Comparison of ENCODE assay signal across 32 mouse cellular contexts in genomic region chr5:150056056-150056455, GRCm38 (mm10). TPM values are rescaled to one million over a fixed set of nuclear protein-coding genes. Genes with fewer than 3 reads are reported as not detected.
DNase-seq lines count a peak whose midpoint lies in the region; ATAC-seq and TF ChIP-seq lines count a peak whose summit lies in the region.
"Had no signal": no experiment of that assay in that cellular context is flagged by ENCODE, and none has a peak within 500 bp of the region (broad histone marks: within the 10 kb centered on the region; RNA-seq: fewer than 3 reads in every experiment).

No protein-coding gene starts in this region.

- no peak for ATAC-seq in forebrain, embryonic 11.5 days (replicated peaks; ENCODE audit: low FRiP score)
- ATAC-seq in forebrain, postnatal 0 days, result no peak
- ATAC-seq in kidney, embryonic 15.5 days (replicated peaks; ENCODE audit: low FRiP score), result peak; percentile 83; the same call in 1 of the 2 replicates
- ATAC-seq in midbrain, postnatal 0 days (ENCODE audit: low FRiP score), result no peak
- ATAC-seq in midbrain, embryonic 14.5 days (ENCODE audit: low FRiP score, low TSS enrichment), result no peak
- ATAC-seq: inflammation-experienced regulatory T-cells, adult 6 months; lung, postnatal 0 days; midbrain, embryonic 13.5 days; Patski had no signal

- WGBS in forebrain, embryonic 11.5 days, result 82% methylated on average over 5 of the region's 5 CpGs
- WGBS in forebrain, postnatal 0 days, result 77% methylated on average over 5 of the region's 5 CpGs
- WGBS in kidney, embryonic 15.5 days, result 60% methylated on average over 5 of the region's 5 CpGs
- 76% methylated on average over 5 of the region's 5 CpGs for WGBS in midbrain, postnatal 0 days
- 73% methylated on average over 5 of the region's 5 CpGs for WGBS in midbrain, embryonic 14.5 days

- TF ChIP-seq CTCF in forebrain, postnatal 0 days (IDR thresholded peaks at IDR 0.05; ENCODE audit: low read depth), result no peak
- no peak for TF ChIP-seq CTCF in midbrain, postnatal 0 days (IDR thresholded peaks at IDR 0.05)

- no peak overlapping the region for H3K4me3 ChIP-seq in forebrain, embryonic 11.5 days (ENCODE audit: low read depth, low read length)
- no peak overlapping the region for H3K4me3 ChIP-seq in forebrain, postnatal 0 days (ENCODE audit: low read depth, low read length)
- H3K4me3 ChIP-seq in kidney, embryonic 15.5 days (replicated peaks), result no peak overlapping the region
- H3K4me3 ChIP-seq in midbrain, postnatal 0 days (ENCODE audit: low read depth, low read length), result no peak overlapping the region
- no peak overlapping the region for H3K4me3 ChIP-seq in midbrain, embryonic 14.5 days (replicated peaks; ENCODE audit: low read depth, low read length)
- H3K4me3 ChIP-seq: erythroblast, embryonic 14.5 days; forebrain, embryonic 12.5 days; hindbrain, embryonic 13.5 days; limb, embryonic 10.5 days; limb, embryonic 15.5 days; liver, embryonic 13.5 days; midbrain, embryonic 13.5 days; neural tube, embryonic 12.5 days; stomach, embryonic 15.5 days had no signal

- H3K9me3 ChIP-seq in forebrain, embryonic 11.5 days (ENCODE audit: control insufficient read depth, low read length), result no peaks in the 10 kb centered on the region
- no peaks in the 10 kb centered on the region for H3K9me3 ChIP-seq in forebrain, postnatal 0 days (ENCODE audit: low read length)
- H3K9me3 ChIP-seq in kidney, embryonic 15.5 days (replicated peaks), result no peaks in the 10 kb centered on the region; the same call in 1 of the 2 replicates
- no peaks in the 10 kb centered on the region for H3K9me3 ChIP-seq in midbrain, postnatal 0 days (ENCODE audit: low read length)
- H3K9me3 ChIP-seq in midbrain, embryonic 14.5 days (ENCODE audit: control insufficient read depth, low read length), result no peaks in the 10 kb centered on the region
- H3K9me3 ChIP-seq: limb, embryonic 10.5 days; limb, embryonic 15.5 days; liver, embryonic 13.5 days; midbrain, embryonic 13.5 days; neural tube, embryonic 12.5 days; stomach, embryonic 15.5 days had no signal

- H3K4me2 ChIP-seq in forebrain, embryonic 11.5 days (ENCODE audit: low read depth, low read length, severe bottlenecking), result no peak overlapping the region
- H3K4me2 ChIP-seq in forebrain, postnatal 0 days (ENCODE audit: low read depth), result no peak overlapping the region
- 0 out of 2 replicates have a peak overlapping the region, but pooled peaks have one; percentile 15 for H3K4me2 ChIP-seq in kidney, embryonic 15.5 days
- H3K4me2 ChIP-seq in midbrain, postnatal 0 days (ENCODE audit: low read depth, low read length, poor library complexity, severe bottlenecking), result no peak overlapping the region
- no peak overlapping the region for H3K4me2 ChIP-seq in midbrain, embryonic 14.5 days (ENCODE audit: low read length)
- H3K4me2 ChIP-seq: forebrain, embryonic 12.5 days; heart, embryonic 11.5 days; hindbrain, embryonic 13.5 days; limb, embryonic 15.5 days; liver, embryonic 13.5 days; midbrain, embryonic 13.5 days; neural tube, embryonic 12.5 days; stomach, embryonic 15.5 days had no signal

- no peaks in the 10 kb centered on the region for H3K4me1 ChIP-seq in forebrain, embryonic 11.5 days (replicated peaks; ENCODE audit: control insufficient read depth, insufficient read depth, low read length)
- H3K4me1 ChIP-seq in forebrain, postnatal 0 days (ENCODE audit: insufficient read depth), result no peaks in the 10 kb centered on the region
- H3K4me1 ChIP-seq in kidney, embryonic 15.5 days, result peaks cover 15% of the 10 kb centered on the region; the same call in 1 of the 2 replicates
- H3K4me1 ChIP-seq in midbrain, postnatal 0 days (ENCODE audit: insufficient read depth, low read length), result no peaks in the 10 kb centered on the region
- H3K4me1 ChIP-seq in midbrain, embryonic 14.5 days (ENCODE audit: control insufficient read depth, insufficient read depth, low read length), result no peaks in the 10 kb centered on the region
- H3K4me1 ChIP-seq: forebrain, embryonic 12.5 days; hindbrain, embryonic 13.5 days; limb, embryonic 10.5 days; limb, embryonic 15.5 days; liver, embryonic 13.5 days; midbrain, embryonic 13.5 days; neural tube, embryonic 12.5 days; stomach, embryonic 15.5 days had no signal

- no peaks in the 10 kb centered on the region for H3K27me3 ChIP-seq in forebrain, embryonic 11.5 days (ENCODE audit: control insufficient read depth, insufficient read depth, low read length)
- no peaks in the 10 kb centered on the region for H3K27me3 ChIP-seq in forebrain, postnatal 0 days (ENCODE audit: insufficient read depth, low read length)
- H3K27me3 ChIP-seq in kidney, embryonic 15.5 days, result no peaks in the 10 kb centered on the region
- H3K27me3 ChIP-seq in midbrain, postnatal 0 days (ENCODE audit: insufficient read depth, low read length), result no peaks in the 10 kb centered on the region
- no peaks in the 10 kb centered on the region for H3K27me3 ChIP-seq in midbrain, embryonic 14.5 days (ENCODE audit: control insufficient read depth, insufficient read depth, low read length)
- H3K27me3 ChIP-seq: forebrain, embryonic 12.5 days; hindbrain, embryonic 13.5 days; limb, embryonic 15.5 days; liver, embryonic 13.5 days; midbrain, embryonic 13.5 days; neural tube, embryonic 12.5 days; Patski; stomach, embryonic 15.5 days had no signal

- no peak overlapping the region for H3K9ac ChIP-seq in forebrain, embryonic 11.5 days (ENCODE audit: low read length)
- no peak overlapping the region for H3K9ac ChIP-seq in forebrain, postnatal 0 days
- H3K9ac ChIP-seq in kidney, embryonic 15.5 days, result no peak overlapping the region
- no peak overlapping the region for H3K9ac ChIP-seq in midbrain, postnatal 0 days (replicated peaks; ENCODE audit: low read length, poor library complexity, severe bottlenecking)
- no peak overlapping the region for H3K9ac ChIP-seq in midbrain, embryonic 14.5 days (replicated peaks; ENCODE audit: low read length)
- H3K9ac ChIP-seq: forebrain, embryonic 12.5 days; hindbrain, embryonic 13.5 days; limb, embryonic 15.5 days; liver, embryonic 13.5 days; midbrain, embryonic 13.5 days; neural tube, embryonic 12.5 days; stomach, embryonic 15.5 days had no signal

- peak; percentile 23 for DNase-seq in forebrain, embryonic 11.5 days (ENCODE audit: low spot score)
- DNase-seq in forebrain, postnatal 0 days, result no peak
- no peak for DNase-seq in kidney, adult 11 months
- peak; percentile 9 for DNase-seq in midbrain, postnatal 0 days (ENCODE audit: low spot score)
- DNase-seq in midbrain, embryonic 14.5 days, result no peak
- peak; percentile 49 to 68 for DNase-seq in kidney, postnatal 4 days
- no peak for DNase-seq in left cerebral cortex, adult 8-10 months (ENCODE audit: low spot score in 2 of 2)
- DNase-seq: adrenal gland, postnatal 14 days; cerebellum, adult 11-12 months; gastrocnemius, postnatal 10 days; heart, postnatal 4 days; liver, embryonic 13.5 days; lung, adult 18-20 months; lung, postnatal 4 days; right cerebral cortex, postnatal 25 days; thymus, postnatal 14 days had no signal

- H3K36me3 ChIP-seq in forebrain, embryonic 11.5 days (ENCODE audit: control insufficient read depth, insufficient read depth, low read length), result no peaks in the 10 kb centered on the region
- H3K36me3 ChIP-seq in forebrain, postnatal 0 days (ENCODE audit: insufficient read depth), result no peaks in the 10 kb centered on the region
- no peaks in the 10 kb centered on the region for H3K36me3 ChIP-seq in kidney, embryonic 15.5 days
- no peaks in the 10 kb centered on the region for H3K36me3 ChIP-seq in midbrain, postnatal 0 days (ENCODE audit: insufficient read depth, low read length)
- no peaks in the 10 kb centered on the region for H3K36me3 ChIP-seq in midbrain, embryonic 14.5 days (ENCODE audit: control insufficient read depth, insufficient read depth, low read length)
- H3K36me3 ChIP-seq: forebrain, embryonic 12.5 days; G1E; hindbrain, embryonic 13.5 days; limb, embryonic 10.5 days; limb, embryonic 15.5 days; liver, embryonic 13.5 days; midbrain, embryonic 13.5 days; neural tube, embryonic 12.5 days; stomach, embryonic 15.5 days had no signal

- no peak overlapping the region for H3K27ac ChIP-seq in forebrain, embryonic 11.5 days (ENCODE audit: low read depth, low read length)
- no peak overlapping the region for H3K27ac ChIP-seq in forebrain, postnatal 0 days (ENCODE audit: low read depth, low read length)
- H3K27ac ChIP-seq in kidney, embryonic 15.5 days, result no peak overlapping the region
- H3K27ac ChIP-seq in midbrain, postnatal 0 days (ENCODE audit: low read depth, low read length), result no peak overlapping the region
- no peak overlapping the region for H3K27ac ChIP-seq in midbrain, embryonic 14.5 days (replicated peaks; ENCODE audit: low read depth, low read length)
- H3K27ac ChIP-seq: forebrain, embryonic 12.5 days; hindbrain, embryonic 13.5 days; limb, embryonic 10.5 days; limb, embryonic 15.5 days; liver, embryonic 13.5 days; midbrain, embryonic 13.5 days; neural tube, embryonic 12.5 days; stomach, embryonic 15.5 days had no signal

RNA-seq across cellular contexts. Expression of gene Rxfp2, which starts 37.6 kb away (rescaled TPM):
- 0.33 and 0.44 TPM in 2 replicates for polyA plus RNA-seq in forebrain, embryonic 11.5 days (2014; fragmentation: Nextera tagmentation; extraction: Ambion mirVana)
- 0.10 and 0.77 TPM in 2 replicates for total RNA-seq in forebrain, postnatal 0 days (2014; rRNA removed)
- 0.19 and 0.21 TPM in 2 replicates for polyA plus RNA-seq in forebrain, postnatal 0 days (2015; fragmentation: Nextera tagmentation; extraction: Ambion mirVana)
- 4.0 and 4.3 TPM in 2 replicates for polyA plus RNA-seq in kidney, embryonic 15.5 days (2015; fragmentation: Nextera tagmentation; extraction: Ambion mirVana)
- 0.38 and 1.5 TPM in 2 replicates for total RNA-seq in midbrain, postnatal 0 days (2014; rRNA removed)
- 1.4 and 1.6 TPM in 2 replicates for polyA plus RNA-seq in midbrain, postnatal 0 days (2015; fragmentation: Nextera tagmentation; extraction: Ambion mirVana)
- 1.0 and 1.3 TPM in 2 replicates for polyA plus RNA-seq in midbrain, embryonic 14.5 days (2014; fragmentation: Nextera tagmentation; extraction: Ambion mirVana)
- total RNA-seq in left cerebral cortex, adult 8-10 months (2022), result 1 to 10 TPM in 3 of 4 experiments, under 1 TPM in 1; 0.61 to 1.4 (median 1.2) TPM
- total RNA-seq: gastrocnemius, postnatal 10 days; heart, postnatal 4 days; layer of hippocampus, postnatal 25 days; megakaryocyte-erythroid progenitor cell, adult 5-6 weeks had no signal
- polyA plus RNA-seq: erythroblast, embryonic 14.5 days; G1E; inflammation-experienced regulatory T-cells, adult 6 months; Patski had no signal

Comparison
In these comparisons a context has a peak if more than half of its experiments do, and no peak if none do; other contexts are left out.
1. DNase-seq: peak in forebrain, embryonic 11.5 days (single experiment), midbrain, postnatal 0 days (single experiment) and kidney, postnatal 4 days (2 of 2); none in forebrain, postnatal 0 days (single experiment), kidney, adult 11 months (single experiment), midbrain, embryonic 14.5 days (single experiment) and left cerebral cortex, adult 8-10 months (0 of 2).